In the genomic region with DNA sequence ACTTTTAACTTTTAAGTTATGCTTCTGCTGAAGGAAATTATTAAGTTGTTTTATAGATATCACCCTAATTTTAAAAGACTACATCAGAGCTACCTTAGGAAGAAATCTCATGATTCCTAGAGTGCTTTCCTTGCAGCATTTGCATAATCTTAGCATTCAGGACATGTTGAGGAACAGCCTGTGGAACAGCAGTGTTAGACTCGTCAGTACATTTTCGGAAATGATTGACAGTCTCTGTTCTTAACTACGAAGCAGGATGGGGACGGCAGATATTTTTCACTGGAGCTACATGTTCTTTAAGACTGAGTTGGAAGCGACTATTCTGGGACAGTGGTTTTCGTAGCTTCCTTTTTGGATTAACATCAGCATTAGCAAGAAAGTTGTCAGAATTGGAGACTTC, we compare ENCODE assay signal across 26 mouse cellular contexts.
DNase-seq lines count a peak whose midpoint lies in the region; ATAC-seq and TF ChIP-seq lines count a peak whose summit lies in the region.
"Had no signal": no experiment of that assay in that cellular context is flagged by ENCODE, and none has a peak within 500 bp of the region (broad histone marks: within the 10 kb centered on the region; RNA-seq: fewer than 3 reads in every experiment).

No protein-coding gene starts in this region.

- no peak overlapping the region for H3K4me2 ChIP-seq in forebrain, embryonic 16.5 days (ENCODE audit: low read length)
- H3K4me2 ChIP-seq: embryonic facial prominence, embryonic 12.5 days; heart, embryonic 15.5 days; hindbrain, embryonic 12.5 days; intestine, embryonic 15.5 days; limb, embryonic 13.5 days; liver, embryonic 11.5 days; midbrain, embryonic 11.5 days; neural tube, embryonic 12.5 days had no signal

- H3K27ac ChIP-seq in forebrain, embryonic 16.5 days (ENCODE audit: low read length), result no peak overlapping the region
- H3K27ac ChIP-seq: embryonic facial prominence, embryonic 12.5 days; heart, embryonic 10.5 days; heart, embryonic 15.5 days; hindbrain, embryonic 12.5 days; hindbrain, postnatal 0 days; intestine, embryonic 15.5 days; limb, embryonic 13.5 days; neural tube, embryonic 12.5 days had no signal

- DNase-seq in layer of hippocampus, adult 11-12 months (ENCODE audit: low spot score), result peak; percentile 3
- no peak for DNase-seq in layer of hippocampus, postnatal 25 days (ENCODE audit: extremely low spot score in 1 of 2, low spot score in 1 of 2)
- peak; percentile 30 for DNase-seq in brain, embryonic 14.5 days (ENCODE audit: low read depth)
- DNase-seq in telencephalon, adult 2 months (ENCODE audit: low read depth, low spot score), result peak; percentile 9
- DNase-seq in neural tube, embryonic 10.5 days (ENCODE audit: extremely low spot score, low spot score), result no peak
- DNase-seq: adrenal gland, postnatal 36 days; B cell, adult 2 months; cerebellum, adult 11 months; cerebellum, adult 9-10 months; embryo, embryonic 11 days; gastrocnemius, postnatal 14 days; kidney, adult 8-10 months; kidney, postnatal 10 days; lung, postnatal 36 days had no signal

- no peaks in the 10 kb centered on the region for H3K9me3 ChIP-seq in forebrain, embryonic 16.5 days (ENCODE audit: control insufficient read depth, low read length)
- H3K9me3 ChIP-seq: embryonic facial prominence, embryonic 12.5 days; heart, embryonic 10.5 days; heart, embryonic 15.5 days; hindbrain, embryonic 12.5 days; intestine, embryonic 15.5 days; limb, embryonic 13.5 days; neural tube, embryonic 12.5 days had no signal

- no peak overlapping the region for H3K4me3 ChIP-seq in forebrain, embryonic 16.5 days (replicated peaks; ENCODE audit: low read length)
- H3K4me3 ChIP-seq: embryonic facial prominence, embryonic 12.5 days; heart, embryonic 10.5 days; heart, embryonic 15.5 days; hindbrain, embryonic 12.5 days; intestine, embryonic 15.5 days; limb, embryonic 13.5 days; neural tube, embryonic 12.5 days had no signal

- 70% methylated on average over 6 of the region's 6 CpGs for WGBS in forebrain, embryonic 16.5 days

- H3K9ac ChIP-seq in forebrain, embryonic 16.5 days (replicated peaks; ENCODE audit: low read depth, low read length), result no peak overlapping the region
- H3K9ac ChIP-seq: embryonic facial prominence, embryonic 12.5 days; heart, embryonic 15.5 days; hindbrain, embryonic 12.5 days; intestine, embryonic 15.5 days; limb, embryonic 13.5 days; neural tube, embryonic 12.5 days had no signal

- peak; percentile 45; the same call in 1 of the 2 replicates for ATAC-seq in forebrain, embryonic 16.5 days
- ATAC-seq: hindbrain, postnatal 0 days; intestine, embryonic 15.5 days; midbrain, embryonic 16.5 days had no signal

- no peaks in the 10 kb centered on the region for H3K4me1 ChIP-seq in forebrain, embryonic 16.5 days (replicated peaks; ENCODE audit: control insufficient read depth, insufficient read depth, low read length)
- H3K4me1 ChIP-seq: embryonic facial prominence, embryonic 12.5 days; heart, embryonic 10.5 days; heart, embryonic 15.5 days; hindbrain, embryonic 12.5 days; intestine, embryonic 15.5 days; limb, embryonic 13.5 days; neural tube, embryonic 12.5 days had no signal

- TF ChIP-seq POLR2A in brain, embryonic 14.5 days (IDR thresholded peaks at IDR 0.05; ENCODE audit: borderline replicate concordance, extremely low read depth, insufficient read depth, insufficient read length, poor library complexity, severe bottlenecking), result no peak

- TF ChIP-seq CTCF in brain, embryonic 14.5 days (IDR thresholded peaks at IDR 0.05; ENCODE audit: borderline replicate concordance, extremely low read depth, insufficient read depth, insufficient read length), result no peak

- H3K36me3 ChIP-seq in forebrain, embryonic 16.5 days (ENCODE audit: control insufficient read depth, insufficient read depth), result no peaks in the 10 kb centered on the region
- H3K36me3 ChIP-seq: embryonic facial prominence, embryonic 12.5 days; heart, embryonic 10.5 days; heart, embryonic 15.5 days; hindbrain, embryonic 12.5 days; intestine, embryonic 15.5 days; limb, embryonic 13.5 days; neural tube, embryonic 12.5 days had no signal

- H3K27me3 ChIP-seq in forebrain, embryonic 16.5 days (replicated peaks; ENCODE audit: control insufficient read depth, insufficient read depth, low read length), result no peaks in the 10 kb centered on the region
- H3K27me3 ChIP-seq: embryonic facial prominence, embryonic 12.5 days; heart, embryonic 15.5 days; hindbrain, embryonic 12.5 days; intestine, embryonic 15.5 days; limb, embryonic 13.5 days; neural tube, embryonic 12.5 days had no signal

Comparison
In these comparisons a context has a peak if more than half of its experiments do, and no peak if none do; other contexts are left out.
1. DNase-seq: peak in layer of hippocampus, adult 11-12 months (single experiment), brain, embryonic 14.5 days (single experiment) and telencephalon, adult 2 months (single experiment); none in layer of hippocampus, postnatal 25 days (0 of 2) and neural tube, embryonic 10.5 days (single experiment).